Mouse (Mus musculus): ENCODE measurements around the gene Mad1l1.

Mad1l1 gene

DNA sequence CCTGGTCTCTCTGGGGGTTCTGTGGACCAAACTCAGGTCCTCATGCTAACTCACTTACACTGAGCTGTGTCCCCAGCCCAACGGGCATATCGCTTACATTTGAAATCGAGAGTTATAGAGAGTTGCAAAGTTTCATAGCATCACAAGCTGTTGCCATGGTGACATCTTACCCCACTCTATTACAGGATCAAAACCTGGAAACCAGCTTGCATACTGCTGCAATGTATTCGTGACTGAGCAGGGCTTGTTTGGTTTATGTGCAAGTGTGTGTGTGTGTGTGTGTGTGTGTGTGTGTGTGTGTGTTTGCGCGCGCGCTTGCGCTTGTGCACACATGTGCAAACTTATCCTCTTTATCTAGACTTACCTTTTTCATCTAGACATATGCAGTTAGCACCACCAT, 342.0 kb downstream of the Mad1l1 start:
- no peak for DNase-seq

DNA sequence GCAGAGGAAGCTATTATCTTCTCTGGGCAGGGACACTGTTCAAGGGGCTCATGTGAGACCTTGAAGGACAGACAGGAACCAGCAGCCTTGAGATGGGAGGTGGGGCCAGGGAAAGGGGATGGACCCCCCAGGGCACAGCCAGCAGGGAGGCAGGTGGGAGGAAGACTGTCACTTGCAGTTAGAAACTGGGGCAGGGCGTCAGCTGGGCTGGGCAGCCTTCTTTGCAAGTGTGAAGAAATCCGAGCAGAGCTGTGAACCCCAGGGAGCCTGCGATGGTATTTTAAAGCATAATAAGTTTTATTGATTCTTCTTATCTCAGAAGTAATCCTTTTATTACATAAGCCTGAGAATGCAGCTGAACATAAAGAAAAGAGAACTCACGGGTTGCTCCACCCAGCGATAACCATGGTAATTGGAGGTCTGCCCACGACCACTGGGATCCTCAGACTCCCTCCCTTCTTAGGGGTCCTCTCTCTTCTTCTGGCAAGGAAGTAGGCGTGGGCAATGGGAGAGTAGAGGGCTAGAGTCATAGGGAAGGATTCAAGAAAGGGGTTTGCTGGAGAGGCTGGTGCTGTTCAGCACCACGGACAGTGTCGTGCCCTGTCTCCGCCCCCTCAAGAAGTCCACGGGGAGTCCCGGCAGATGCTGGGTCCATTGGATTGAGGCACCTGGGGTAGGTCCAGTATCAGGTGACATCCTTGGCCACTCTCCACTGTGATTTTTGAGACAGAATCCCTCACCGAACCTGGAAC, 342.7 kb downstream of the Mad1l1 start:
- no peak for DNase-seq

DNA sequence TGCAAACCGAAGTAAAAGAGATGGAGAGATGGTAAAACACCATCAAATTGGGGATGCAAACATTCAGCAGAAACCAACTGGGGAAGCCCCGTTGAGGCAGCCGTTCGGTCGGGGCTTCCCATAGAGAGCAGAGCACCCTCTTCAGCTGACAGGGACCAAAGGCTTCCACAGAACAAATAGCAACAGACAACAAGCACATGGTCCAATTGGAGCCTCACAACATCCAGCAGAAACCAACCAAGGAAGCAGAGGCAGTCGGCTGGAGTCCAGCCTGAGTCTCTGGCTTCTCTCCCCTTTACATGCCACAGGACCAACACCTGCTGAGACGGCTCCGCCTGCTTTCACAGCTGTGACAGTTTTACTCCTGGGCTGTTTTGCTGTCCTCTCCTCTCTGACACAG, 343.9 kb downstream of the Mad1l1 start:
- DNase-seq = no peak

DNA sequence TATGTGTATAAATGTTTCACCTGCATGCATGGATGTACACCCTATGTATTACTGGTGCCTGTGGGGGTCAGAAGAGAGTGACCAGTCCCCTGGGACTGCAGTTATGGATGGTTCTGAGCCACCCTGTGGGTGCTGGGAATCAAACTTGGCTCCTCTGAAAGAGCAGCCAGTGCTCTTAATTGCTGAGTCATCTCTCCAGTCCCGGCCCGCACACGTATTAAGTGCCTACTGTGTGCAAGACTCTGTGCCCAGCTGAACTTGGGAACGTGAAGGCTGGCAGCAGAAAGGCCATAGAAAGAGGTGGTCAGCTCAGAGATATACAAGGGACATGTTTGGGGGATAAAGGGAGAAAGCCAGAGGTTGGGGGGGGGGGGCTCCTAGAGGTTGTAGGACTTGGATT, 344.8 kb downstream of the Mad1l1 start:
- no peak for DNase-seq

DNA sequence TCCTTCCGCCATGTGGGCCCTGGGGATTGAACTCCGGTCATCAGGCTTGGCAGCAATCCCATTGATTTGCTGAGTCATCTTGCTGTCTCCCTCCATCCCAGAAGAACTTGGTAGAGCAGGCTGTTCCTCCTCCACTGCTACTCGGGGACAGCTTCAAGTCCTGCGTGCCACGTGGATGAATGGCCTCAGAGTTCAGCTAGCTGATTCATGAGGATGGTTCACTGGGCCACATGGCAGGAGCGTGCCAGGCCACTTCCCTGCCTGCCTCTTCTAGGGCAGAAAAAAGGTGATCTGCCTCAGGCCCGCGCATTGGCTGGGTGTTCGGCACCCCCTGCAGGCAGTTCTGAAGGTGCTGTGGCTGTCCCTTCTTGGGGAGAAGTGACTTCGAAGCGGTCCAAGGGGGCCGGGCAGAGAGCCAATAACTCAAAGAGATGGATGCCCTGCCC, 351.1 kb downstream of the Mad1l1 start:
- peak; percentile 9 for DNase-seq

DNA sequence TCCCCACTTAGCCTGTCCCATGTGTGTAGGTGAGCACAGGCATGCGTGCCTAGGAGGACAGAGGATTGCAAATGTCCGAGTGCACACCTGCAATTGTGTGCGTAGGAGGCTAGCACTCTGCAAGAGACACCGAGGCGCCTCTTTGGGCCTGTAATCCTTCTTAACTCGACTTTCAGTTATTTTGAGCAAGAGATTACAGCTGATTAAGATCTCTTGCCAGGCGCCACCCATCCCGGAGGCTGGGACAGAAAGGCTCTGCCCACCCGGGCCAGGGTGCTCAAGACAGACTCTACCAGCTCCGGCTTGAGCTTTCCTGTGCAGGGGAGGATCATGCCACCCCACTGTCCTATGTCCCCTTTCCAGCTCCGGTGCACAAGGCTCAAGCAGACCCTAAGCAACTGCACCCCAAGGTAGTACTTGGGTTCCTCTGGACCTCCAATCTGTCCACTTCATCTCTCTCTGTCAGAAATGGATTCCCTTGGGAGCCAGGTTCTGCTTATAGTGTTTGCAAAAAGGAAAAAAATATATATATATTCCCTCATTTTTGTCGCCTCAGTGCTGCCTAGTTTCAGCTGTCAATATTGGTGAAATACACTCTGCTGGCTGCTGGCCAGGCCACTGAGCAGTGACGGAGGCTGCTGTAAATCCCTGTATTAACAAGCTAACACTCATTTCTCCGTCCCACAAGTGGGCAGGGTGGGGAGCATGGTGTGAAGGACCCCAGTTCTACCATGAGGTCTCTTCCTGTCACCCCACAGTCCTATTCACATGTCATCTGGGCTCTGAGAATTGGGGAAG, 352.0 kb downstream of the Mad1l1 start:
- no peak for DNase-seq

DNA sequence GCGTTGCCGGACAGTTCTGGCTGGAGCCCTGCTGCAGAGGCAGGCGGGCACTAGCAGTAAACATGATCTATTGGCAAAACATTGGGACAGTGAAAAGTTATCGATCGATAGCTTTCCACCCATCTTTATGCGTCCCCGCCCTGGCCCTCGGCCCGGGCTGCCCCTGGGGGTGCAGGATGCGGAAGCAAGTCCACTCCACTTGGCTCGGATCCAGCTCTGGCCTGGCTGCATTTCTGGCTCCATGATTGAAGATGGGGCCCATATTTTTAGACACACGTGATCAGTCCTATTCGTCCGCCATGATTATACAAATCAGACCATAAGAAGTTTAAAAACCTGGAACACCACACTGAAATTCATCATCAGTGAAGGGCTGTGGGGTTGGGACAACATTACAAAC, 355.8 kb downstream of the Mad1l1 start:
- DNase-seq = no peak

DNA sequence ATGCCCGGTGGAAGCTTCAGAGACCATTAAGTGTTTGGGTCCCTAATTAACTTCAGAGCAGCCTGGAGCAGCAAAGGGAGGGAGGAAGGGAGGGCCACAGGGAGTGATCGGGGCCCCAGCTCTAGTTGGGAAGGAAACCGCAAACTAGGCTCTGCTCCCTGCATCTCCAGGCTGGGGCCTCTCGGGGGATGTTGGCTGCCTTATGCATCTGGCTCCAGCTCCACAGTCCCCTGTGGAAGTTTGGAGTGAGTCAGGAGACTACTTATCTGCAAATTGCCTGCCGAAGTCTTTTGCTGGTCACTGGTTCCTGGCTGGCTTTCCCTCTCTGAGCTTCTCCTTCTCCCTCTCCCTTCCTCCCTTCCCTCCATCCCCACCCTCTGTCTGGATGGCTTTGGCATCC, 357.0 kb downstream of the Mad1l1 start:
- no peak for DNase-seq

DNA sequence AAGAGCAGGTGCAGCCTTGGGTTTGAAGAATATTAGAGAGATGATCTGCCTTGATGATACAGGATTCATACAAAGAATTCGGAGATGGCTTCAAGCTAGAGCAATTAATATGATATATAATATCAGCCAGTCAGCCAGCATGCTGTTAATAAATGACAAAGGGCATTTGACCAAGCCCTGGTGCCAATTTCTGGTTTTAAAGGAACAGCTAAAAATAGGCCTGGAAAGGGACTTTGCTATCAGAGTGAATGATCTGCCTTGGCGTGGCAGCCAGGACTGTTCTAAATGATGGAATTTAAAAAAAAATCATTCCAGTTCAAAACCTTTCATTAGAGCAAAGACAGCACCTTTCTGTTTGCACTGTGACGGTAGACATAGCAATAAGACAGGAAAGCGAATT, 361.6 kb downstream of the Mad1l1 start:
- no peak for DNase-seq
